Mouse (Mus musculus) cerebellum, postnatal 36 days (tissue): ENCODE data around the gene Gm6812.
"Not testable (repeated sequence)": the region's sequence is repeated elsewhere in the genome, so short reads cannot be mapped to it uniquely, and the experiment has no call there.

Source experiments
- DNase-seq, 2 experiments: peaks; one replicate each; pipeline ENCODE4 v3.0.0; 2021 to 2022; ENCODE audit warnings: mixed read lengths in 2 of 2

Gene Gm6812

DNA sequence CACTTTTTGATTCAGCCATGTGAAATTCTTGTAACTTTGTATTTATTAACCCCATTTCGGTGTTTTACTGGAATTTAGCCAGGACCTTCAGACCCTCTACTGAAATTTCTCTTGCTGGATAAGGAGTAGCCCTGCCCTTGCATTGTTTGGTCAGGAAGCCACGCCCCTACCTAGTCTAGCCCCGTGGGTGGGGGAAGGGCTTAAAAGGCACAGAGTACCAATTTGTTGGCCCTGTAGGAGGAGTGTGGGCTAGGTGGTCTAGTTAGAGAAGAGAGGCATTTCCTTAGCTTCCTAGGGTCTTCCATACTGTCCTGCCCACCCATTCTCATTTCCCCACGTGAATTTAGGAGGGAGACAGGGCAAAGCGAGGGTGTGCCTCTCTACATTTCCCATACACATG is at the start of gene Gm6812:
Gene Gm6812 (minus strand): TSS at position 101 of the 400 bp plus-strand sequence.
- DNase-seq = not testable (repeated sequence)

DNA sequence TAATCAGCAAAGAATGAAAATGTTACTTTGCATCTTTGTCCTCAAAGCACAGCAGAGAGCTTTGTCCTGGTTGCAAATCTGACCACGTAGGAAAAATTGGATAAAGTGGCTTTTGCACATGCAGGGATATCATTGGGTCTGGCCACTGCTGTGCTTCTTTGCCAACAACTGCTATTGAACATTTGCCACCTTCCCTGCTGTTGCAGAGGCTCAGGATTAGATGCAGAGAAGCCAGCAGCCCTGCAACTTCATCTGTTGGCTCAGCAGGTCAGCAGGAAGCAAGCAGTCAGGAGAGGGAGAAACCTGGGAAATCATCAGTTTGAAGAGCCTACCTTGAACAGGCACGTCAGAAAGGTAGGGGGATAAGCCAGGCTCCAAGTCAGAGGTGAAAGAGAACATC is 27.7 kb downstream of the Gm6812 start:
- DNase-seq = peak; percentile 40 to 43
